Mouse (Mus musculus): ENCODE results near the gene Mslnl. TPM values are rescaled to one million over a fixed set of nuclear protein-coding genes. Genes with fewer than 3 reads are reported as not detected.
A peak's percentile ranks its signal among the peaks of the same experiment; 100 is the strongest.

Mslnl gene
- polyA plus RNA-seq, 1 experiment from 2014 or later: not detected

DNA sequence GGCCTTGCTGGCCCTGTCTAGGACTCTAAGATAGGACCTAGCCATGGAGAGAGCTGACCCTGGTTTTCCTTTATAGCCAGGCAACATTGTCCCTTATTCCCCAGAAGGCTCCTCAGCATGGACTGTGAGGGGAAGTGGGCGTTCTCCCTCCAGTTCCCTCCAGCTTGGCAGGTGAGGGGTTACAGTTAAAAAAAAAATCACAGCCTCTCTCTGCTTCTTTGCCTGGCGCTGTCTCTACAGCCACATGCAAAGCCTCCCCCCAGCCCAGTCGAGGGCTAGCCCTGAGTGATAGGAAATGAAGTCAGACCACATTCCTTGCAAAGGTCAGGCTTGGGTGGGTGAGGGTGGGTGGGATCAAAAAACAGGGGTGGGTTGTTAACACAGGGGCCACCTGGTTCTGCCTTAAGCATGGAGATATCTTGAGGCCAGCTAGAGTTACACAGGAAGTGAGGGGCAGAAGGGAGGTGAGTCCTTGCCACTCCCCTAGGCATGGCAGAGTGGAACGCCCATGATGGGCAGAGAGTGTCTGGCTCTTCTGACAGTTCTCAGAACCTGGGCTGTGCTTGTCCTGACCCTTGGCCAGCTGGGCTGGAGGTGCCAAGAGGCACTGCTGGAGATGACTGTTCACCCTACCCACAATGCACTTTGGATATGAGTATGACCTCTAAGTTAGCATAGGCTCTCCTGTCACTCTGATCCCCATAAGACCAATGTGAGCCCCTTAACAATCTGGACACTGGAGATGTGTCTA lies 20.0 kb downstream of the Mslnl start:
- peaks cover 7 to 8% of the 10 kb centered on the region in 2 experiments; a peak in 3 of 4 replicates for H3K4me1 ChIP-seq (ENCODE audit: control insufficient read depth in 2 of 2, insufficient read depth in 2 of 2, low read length in 2 of 2)
- ATAC-seq (ENCODE audit: insufficient number of reproducible peaks, insufficient read depth, low FRiP score, low read depth): no peak
- H3K9me3 ChIP-seq (ENCODE audit: control insufficient read depth, low read length): no peaks in the 10 kb centered on the region
- no peak overlapping the region for H3K9ac ChIP-seq (ENCODE audit: low read length)
- peak overlapping the region in 1 of 2 experiments; percentile 32; a peak in 1 of 4 replicates for H3K27ac ChIP-seq (replicated peaks in 1 of 2; ENCODE audit: control insufficient read depth in 1 of 2, insufficient read depth in 1 of 2, low read depth in 2 of 2, low read length in 2 of 2)
- no peak overlapping the region for H3K4me2 ChIP-seq (ENCODE audit: low read length)
- no peaks in the 10 kb centered on the region for H3K36me3 ChIP-seq (ENCODE audit: control insufficient read depth, insufficient read depth, low read length)
- WGBS: 30% methylated on average over 4 of the region's 4 CpGs
- H3K27me3 ChIP-seq (ENCODE audit: control insufficient read depth, insufficient read depth, low read length): no peaks in the 10 kb centered on the region
- no peak overlapping the region for H3K4me3 ChIP-seq (ENCODE audit: control insufficient read depth in 1 of 2, insufficient read depth in 1 of 2, low read depth in 1 of 2, low read length in 2 of 2)

- Histone ChIP-seq H3K4me1 (ENCODE audit: control insufficient read depth in 2 of 2, insufficient read depth in 2 of 2, low read length in 2 of 2) (peaks cover 2 to 3% of the 10 kb centered on the region in 2 experiments; a peak in 2 of 4 replicates), H3K36me3 (ENCODE audit: control insufficient read depth, insufficient read depth, low read length) (no peaks in the 10 kb centered on the region), H3K27me3 (ENCODE audit: control insufficient read depth, insufficient read depth, low read length) (no peaks in the 10 kb centered on the region), H3K4me3 (ENCODE audit: control insufficient read depth in 1 of 2, insufficient read depth in 1 of 2, low read depth in 1 of 2, low read length in 2 of 2) (no peak overlapping the region), H3K27ac (replicated peaks in 1 of 2; ENCODE audit: control insufficient read depth in 1 of 2, insufficient read depth in 1 of 2, low read depth in 2 of 2, low read length in 2 of 2) (peak overlapping the region in 1 of 2 experiments; percentile 32; a peak in 1 of 4 replicates), H3K4me2 (ENCODE audit: low read length) (no peak overlapping the region), H3K9ac (ENCODE audit: low read length) (no peak overlapping the region), H3K9me3 (ENCODE audit: control insufficient read depth, low read length) (no peaks in the 10 kb centered on the region)
- ATAC-seq (ENCODE audit: insufficient number of reproducible peaks, insufficient read depth, low FRiP score, low read depth): 0 out of 2 replicates have a peak, but pooled peaks have one; percentile 29
- 63% methylated on average over 9 of the region's 9 CpGs for WGBS
These were observed 20.8 kb downstream of the Mslnl start for GRCm38 (mm10) chr17:25756378-25757242.

DNA sequence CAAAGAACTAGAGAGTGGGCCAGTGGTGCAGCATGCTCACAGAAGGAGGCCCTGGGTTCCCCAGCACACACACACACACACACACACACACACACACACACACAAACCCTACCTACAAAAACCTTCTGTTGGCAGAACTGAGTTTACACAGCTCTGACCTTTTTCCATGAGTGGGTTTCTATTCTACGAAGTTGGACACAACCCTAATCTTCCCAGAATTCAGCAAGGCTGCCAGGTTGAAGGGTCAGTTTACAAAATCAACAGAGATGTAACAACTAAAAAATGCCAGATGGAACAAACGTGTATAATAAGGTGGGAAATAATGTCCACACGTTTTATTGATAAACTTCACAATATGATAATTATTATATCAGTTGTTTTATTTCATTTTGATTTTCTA lies 21.8 kb downstream of the Mslnl start:
- H3K4me2 ChIP-seq (ENCODE audit: low read length): no peak overlapping the region
- no peak for ATAC-seq (ENCODE audit: insufficient number of reproducible peaks, insufficient read depth, low FRiP score, low read depth)
- 55% methylated on average over 3 of the region's 3 CpGs for WGBS
- no peak overlapping the region for H3K27ac ChIP-seq (replicated peaks in 1 of 2; ENCODE audit: control insufficient read depth in 1 of 2, insufficient read depth in 1 of 2, low read depth in 2 of 2, low read length in 2 of 2)
- no peak overlapping the region for H3K4me3 ChIP-seq (ENCODE audit: control insufficient read depth in 1 of 2, insufficient read depth in 1 of 2, low read depth in 1 of 2, low read length in 2 of 2)
- no peaks in the 10 kb centered on the region for H3K9me3 ChIP-seq (ENCODE audit: control insufficient read depth, low read length)
- H3K9ac ChIP-seq (ENCODE audit: low read length): no peak overlapping the region
- H3K36me3 ChIP-seq (ENCODE audit: control insufficient read depth, insufficient read depth, low read length): no peaks in the 10 kb centered on the region
- peaks cover 0 to 2% of the 10 kb centered on the region in 2 experiments; a peak in 1 of 4 replicates for H3K4me1 ChIP-seq (ENCODE audit: control insufficient read depth in 2 of 2, insufficient read depth in 2 of 2, low read length in 2 of 2)
- H3K27me3 ChIP-seq (ENCODE audit: control insufficient read depth, insufficient read depth, low read length): no peaks in the 10 kb centered on the region

DNA sequence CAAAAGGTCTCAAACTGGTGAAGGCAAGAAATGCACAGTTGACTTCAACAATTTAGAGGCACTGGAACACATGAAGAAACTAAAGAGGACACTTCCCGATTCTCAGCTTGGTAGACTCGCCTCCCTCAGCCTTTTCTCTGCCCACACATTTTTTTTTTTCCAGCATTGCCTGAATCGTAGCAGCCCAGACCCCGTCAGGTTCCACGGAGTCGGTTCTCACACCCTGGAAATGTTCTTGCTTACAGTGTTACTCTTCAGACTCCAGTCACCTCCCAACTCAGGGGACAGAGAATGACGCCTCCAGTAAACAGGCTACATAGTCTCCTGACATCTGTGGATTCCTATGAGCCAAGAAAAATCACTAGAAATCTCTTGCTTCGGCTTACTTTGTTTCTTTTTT lies 24.3 kb downstream of the Mslnl start:
- Histone ChIP-seq H3K4me2 (ENCODE audit: low read length) (no peak overlapping the region), H3K9me3 (ENCODE audit: control insufficient read depth, low read length) (no peaks in the 10 kb centered on the region), H3K27ac (replicated peaks in 1 of 2; ENCODE audit: control insufficient read depth in 1 of 2, insufficient read depth in 1 of 2, low read depth in 2 of 2, low read length in 2 of 2) (no peak overlapping the region), H3K9ac (ENCODE audit: low read length) (no peak overlapping the region), H3K27me3 (ENCODE audit: control insufficient read depth, insufficient read depth, low read length) (no peaks in the 10 kb centered on the region), H3K4me1 (ENCODE audit: control insufficient read depth in 2 of 2, insufficient read depth in 2 of 2, low read length in 2 of 2) (peaks cover 0 to 2% of the 10 kb centered on the region in 2 experiments; a peak in 1 of 4 replicates), H3K36me3 (ENCODE audit: control insufficient read depth, insufficient read depth, low read length) (no peaks in the 10 kb centered on the region), H3K4me3 (ENCODE audit: control insufficient read depth in 1 of 2, insufficient read depth in 1 of 2, low read depth in 1 of 2, low read length in 2 of 2) (no peak overlapping the region)
- 63% methylated on average over 8 of the region's 8 CpGs for WGBS
- no peak for ATAC-seq (ENCODE audit: insufficient number of reproducible peaks, insufficient read depth, low FRiP score, low read depth)

GRCm38 (mm10) chr17:25761561-25761970 lies 25.7 kb downstream of the Mslnl start:
- H3K4me1 ChIP-seq (ENCODE audit: control insufficient read depth in 2 of 2, insufficient read depth in 2 of 2, low read length in 2 of 2): no peaks in the 10 kb centered on the region; a peak in 1 of 4 replicates
- no peak overlapping the region for H3K4me2 ChIP-seq (ENCODE audit: low read length)
- H3K4me3 ChIP-seq (ENCODE audit: control insufficient read depth in 1 of 2, insufficient read depth in 1 of 2, low read depth in 1 of 2, low read length in 2 of 2): no peak overlapping the region
- no peak for ATAC-seq (ENCODE audit: insufficient number of reproducible peaks, insufficient read depth, low FRiP score, low read depth)
- H3K36me3 ChIP-seq (ENCODE audit: control insufficient read depth, insufficient read depth, low read length): no peaks in the 10 kb centered on the region
- H3K27ac ChIP-seq (replicated peaks in 1 of 2; ENCODE audit: control insufficient read depth in 1 of 2, insufficient read depth in 1 of 2, low read depth in 2 of 2, low read length in 2 of 2): no peak overlapping the region
- H3K27me3 ChIP-seq (ENCODE audit: control insufficient read depth, insufficient read depth, low read length): no peaks in the 10 kb centered on the region; the same call in 1 of the 2 replicates
- 21% methylated on average over 4 of the region's 4 CpGs for WGBS
- no peaks in the 10 kb centered on the region for H3K9me3 ChIP-seq (ENCODE audit: control insufficient read depth, low read length)
- no peak overlapping the region for H3K9ac ChIP-seq (ENCODE audit: low read length)

GRCm38 (mm10) chr17:25762591-25762990 lies 26.7 kb downstream of the Mslnl start:
- Histone ChIP-seq H3K36me3 (ENCODE audit: control insufficient read depth, insufficient read depth, low read length) (no peaks in the 10 kb centered on the region), H3K27ac (replicated peaks in 1 of 2; ENCODE audit: control insufficient read depth in 1 of 2, insufficient read depth in 1 of 2, low read depth in 2 of 2, low read length in 2 of 2) (no peak overlapping the region), H3K9ac (ENCODE audit: low read length) (no peak overlapping the region), H3K4me1 (ENCODE audit: control insufficient read depth in 2 of 2, insufficient read depth in 2 of 2, low read length in 2 of 2) (no peaks in the 10 kb centered on the region), H3K9me3 (ENCODE audit: control insufficient read depth, low read length) (no peaks in the 10 kb centered on the region), H3K27me3 (ENCODE audit: control insufficient read depth, insufficient read depth, low read length) (no peaks in the 10 kb centered on the region; the same call in 1 of the 2 replicates), H3K4me3 (ENCODE audit: control insufficient read depth in 1 of 2, insufficient read depth in 1 of 2, low read depth in 1 of 2, low read length in 2 of 2) (no peak overlapping the region), H3K4me2 (ENCODE audit: low read length) (no peak overlapping the region)
- 35% methylated on average over 3 of the region's 3 CpGs for WGBS
- no peak for ATAC-seq (ENCODE audit: insufficient number of reproducible peaks, insufficient read depth, low FRiP score, low read depth)

- WGBS: 55% methylated on average over 5 of the region's 5 CpGs
- H3K9ac ChIP-seq (ENCODE audit: low read length): no peak overlapping the region
- H3K36me3 ChIP-seq (ENCODE audit: control insufficient read depth, insufficient read depth, low read length): no peaks in the 10 kb centered on the region
- no peak overlapping the region for H3K4me3 ChIP-seq (ENCODE audit: control insufficient read depth in 1 of 2, insufficient read depth in 1 of 2, low read depth in 1 of 2, low read length in 2 of 2)
- no peak overlapping the region for H3K27ac ChIP-seq (replicated peaks in 1 of 2; ENCODE audit: control insufficient read depth in 1 of 2, insufficient read depth in 1 of 2, low read depth in 2 of 2, low read length in 2 of 2)
- H3K4me1 ChIP-seq (ENCODE audit: control insufficient read depth in 2 of 2, insufficient read depth in 2 of 2, low read length in 2 of 2): no peaks in the 10 kb centered on the region
- no peaks in the 10 kb centered on the region; the same call in 1 of the 2 replicates for H3K27me3 ChIP-seq (ENCODE audit: control insufficient read depth, insufficient read depth, low read length)
- H3K4me2 ChIP-seq (ENCODE audit: low read length): no peak overlapping the region
- no peak for ATAC-seq (ENCODE audit: insufficient number of reproducible peaks, insufficient read depth, low FRiP score, low read depth)
- no peaks in the 10 kb centered on the region for H3K9me3 ChIP-seq (ENCODE audit: control insufficient read depth, low read length)
These were observed 30.0 kb downstream of the Mslnl start for GRCm38 (mm10) chr17:25765886-25766285.
